ENCODE assay signal across 12 mouse cellular contexts in genomic region chr13:40509290-40509689, GRCm38 (mm10).
"Had no signal": no experiment of that assay in that cellular context is flagged by ENCODE, and none has a peak within 500 bp of the region (broad histone marks: within the 10 kb centered on the region; RNA-seq: fewer than 3 reads in every experiment).

No protein-coding gene starts in this region.

- DNase-seq: retina, postnatal 1 day; right cerebral cortex, adult 18-20 months; right cerebral cortex, postnatal 14 days; right cerebral cortex, postnatal 25 days; right cerebral cortex, postnatal 4 days; spleen, adult 18-20 months; thymus, adult 18-20 months; thymus, adult 2 months; thymus, postnatal 14 days; thymus, postnatal 25 days; thymus, postnatal 36 days; thymus, postnatal 4 days had no signal
